Mouse (Mus musculus) hindbrain, embryonic 16.5 days (tissue): Measurements from ENCODE around the gene Chmp6. TPM values are rescaled to one million over a fixed set of nuclear protein-coding genes. Genes with fewer than 3 reads are reported as not detected.
A peak's percentile ranks its signal among the peaks of the same experiment; 100 is the strongest.

Experiments used
- ATAC-seq: fragments of 200-750 bp; cut with Nextera tagmentation; 2 replicates; pipeline ENCODE4 v1.8.0; 2017; ENCODE audit warnings: moderate TSS enrichment, moderate library complexity
- H3K27ac ChIP-seq: fragments of 300-500 bp; sonication (generic); 2 replicates; pipeline ENCODE4 v1.5.1; 2014; ENCODE audit warnings: low read depth, mild to moderate bottlenecking, control low read depth, low read length, moderate library complexity
- H3K27me3 ChIP-seq: fragments of 300-500 bp; sonication (generic); replicated peaks from 2 replicates; pipeline ENCODE4 v1.6.1; 2014; ENCODE audit warnings: low read length; ENCODE audit not compliant: control insufficient read depth, insufficient read depth
- H3K36me3 ChIP-seq: fragments of 300-500 bp; sonication (generic); 2 replicates; pipeline ENCODE4 v1.6.1; 2014; ENCODE audit warnings: mild to moderate bottlenecking, low read length, moderate library complexity, mixed read lengths; ENCODE audit not compliant: control insufficient read depth, insufficient read depth
- H3K4me1 ChIP-seq: fragments of 300-500 bp; sonication (generic); 2 replicates; pipeline ENCODE4 v1.6.1; 2014; ENCODE audit warnings: low read depth, low read length; ENCODE audit not compliant: control insufficient read depth, insufficient read depth
- H3K4me2 ChIP-seq: fragments of 300-500 bp; sonication (generic); 2 replicates; pipeline ENCODE4 v1.6.1; 2014; ENCODE audit warnings: mild to moderate bottlenecking, low read length, control low read depth, moderate library complexity
- H3K4me3 ChIP-seq: fragments of 300-500 bp; sonication (generic); 2 replicates; pipeline ENCODE4 v1.5.1; 2014; ENCODE audit warnings: mild to moderate bottlenecking, low read length, control low read depth, moderate library complexity
- H3K9ac ChIP-seq: fragments of 300-500 bp; sonication (generic); 2 replicates; pipeline ENCODE4 v1.6.1; 2014; ENCODE audit warnings: low read depth, mild to moderate bottlenecking, control low read depth, low read length, moderate library complexity
- H3K9me3 ChIP-seq: fragments of 300-500 bp; sonication (generic); 2 replicates; pipeline ENCODE4 v1.6.1; 2014; ENCODE audit warnings: mild to moderate bottlenecking, low read length, moderate library complexity; ENCODE audit not compliant: control insufficient read depth
- WGBS: fragments of 180-500 bp; shearing (Covaris S2); extraction: QIAGEN DNeasy Blood & Tissue Kit; methylation state at CpG from one replicate; pipeline ENCODE4 v1.1.7; 2014; 5-methylcytosine and 5-hydroxymethylcytosine counted together
- polyA plus RNA-seq: library from polyadenylated mRNA; unstranded; fragments of >200 nt; fragmentation: Nextera tagmentation; extraction: Ambion mirVana; gene quantifications from 2 replicates; pipeline ENCODE4 v1.2.1, GENCODE M21; 2015

Gene Chmp6
- polyA plus RNA-seq, 1 experiment from 2014 or later = 114 TPM

DNA sequence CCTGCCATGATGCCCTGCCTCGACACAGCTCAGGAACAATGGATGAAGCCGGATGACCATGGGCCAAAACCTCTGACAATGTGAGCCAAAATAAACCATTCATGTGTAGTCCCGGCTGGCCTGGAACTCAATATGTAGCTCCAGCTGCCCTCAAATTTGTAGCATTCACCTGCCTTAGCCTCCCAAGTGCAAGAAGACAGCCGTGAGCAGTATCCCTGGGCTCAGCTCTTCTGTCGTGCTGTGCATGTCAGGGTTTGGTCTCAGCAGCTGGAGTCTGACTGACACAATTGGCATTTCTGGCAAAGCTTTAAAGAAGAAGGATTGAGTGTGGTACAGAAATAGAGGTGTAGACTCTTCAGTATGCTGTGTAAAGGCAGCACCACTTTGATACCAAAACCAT, 33.7 kb upstream of the Chmp6 start:
- ATAC-seq = no peak
- Histone ChIP-seq H3K9me3 (no peaks in the 10 kb centered on the region), H3K4me1 (no peaks in the 10 kb centered on the region), H3K4me2 (no peak overlapping the region), H3K36me3 (peaks cover 16% of the 10 kb centered on the region), H3K4me3 (no peak overlapping the region), H3K9ac (no peak overlapping the region), H3K27me3 (no peaks in the 10 kb centered on the region), H3K27ac (no peak overlapping the region)
- 86% methylated on average over 5 of the region's 5 CpGs for WGBS

DNA sequence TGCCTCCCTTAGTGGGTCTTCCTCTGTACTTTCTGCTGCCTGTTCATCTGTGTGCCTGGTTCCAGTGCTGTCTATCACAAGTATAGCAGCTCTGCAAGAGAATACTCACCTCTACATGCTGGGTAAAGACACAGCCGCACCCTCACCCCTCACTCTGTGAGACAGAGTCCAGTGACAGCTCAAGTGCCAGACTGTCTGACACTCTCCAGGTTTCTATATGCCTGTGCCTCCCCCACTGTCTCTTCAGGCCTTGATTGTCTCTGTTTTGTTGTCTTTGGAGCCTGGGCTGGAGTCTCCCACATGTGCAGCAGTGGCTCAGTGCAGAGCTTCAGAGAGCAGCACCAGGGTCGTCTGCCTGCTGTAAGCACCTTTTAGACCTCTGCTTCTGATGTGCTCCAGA, 29.6 kb upstream of the Chmp6 start:
- Histone ChIP-seq H3K27me3 (no peaks in the 10 kb centered on the region), H3K4me1 (no peaks in the 10 kb centered on the region), H3K27ac (no peak overlapping the region), H3K36me3 (peaks cover 13% of the 10 kb centered on the region), H3K9ac (no peak overlapping the region), H3K4me3 (no peak overlapping the region), H3K9me3 (no peaks in the 10 kb centered on the region), H3K4me2 (no peak overlapping the region)
- no peak for ATAC-seq
- WGBS = 97% methylated on average over 2 of the region's 2 CpGs

DNA sequence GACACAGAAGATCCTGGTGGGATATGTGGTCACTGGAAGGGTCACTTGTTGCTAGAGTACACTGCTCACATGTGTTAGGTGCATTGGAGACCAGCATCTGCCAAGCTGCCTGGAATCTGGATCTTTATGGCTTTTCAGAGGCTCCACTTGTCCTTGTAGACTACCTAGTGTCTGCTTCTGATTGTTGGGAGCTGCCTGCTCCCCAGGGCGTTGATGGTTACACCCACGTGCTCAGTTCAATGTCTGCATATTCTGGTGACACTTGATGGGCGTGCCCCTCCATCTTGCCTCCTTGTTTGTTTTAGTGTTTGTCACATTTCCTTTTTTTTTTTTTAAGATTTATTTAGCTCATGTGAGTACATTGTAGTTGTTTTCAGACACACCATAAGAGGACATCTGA, 23.3 kb upstream of the Chmp6 start:
- H3K4me2 ChIP-seq = no peak overlapping the region
- no peak overlapping the region for H3K4me3 ChIP-seq
- no peak overlapping the region for H3K9ac ChIP-seq
- H3K9me3 ChIP-seq = no peaks in the 10 kb centered on the region
- H3K36me3 ChIP-seq = peaks cover 18% of the 10 kb centered on the region
- H3K4me1 ChIP-seq = peaks cover 4% of the 10 kb centered on the region
- H3K27me3 ChIP-seq = no peaks in the 10 kb centered on the region
- 91% methylated on average over 3 of the region's 3 CpGs for WGBS
- H3K27ac ChIP-seq = no peak overlapping the region
- ATAC-seq = no peak

DNA sequence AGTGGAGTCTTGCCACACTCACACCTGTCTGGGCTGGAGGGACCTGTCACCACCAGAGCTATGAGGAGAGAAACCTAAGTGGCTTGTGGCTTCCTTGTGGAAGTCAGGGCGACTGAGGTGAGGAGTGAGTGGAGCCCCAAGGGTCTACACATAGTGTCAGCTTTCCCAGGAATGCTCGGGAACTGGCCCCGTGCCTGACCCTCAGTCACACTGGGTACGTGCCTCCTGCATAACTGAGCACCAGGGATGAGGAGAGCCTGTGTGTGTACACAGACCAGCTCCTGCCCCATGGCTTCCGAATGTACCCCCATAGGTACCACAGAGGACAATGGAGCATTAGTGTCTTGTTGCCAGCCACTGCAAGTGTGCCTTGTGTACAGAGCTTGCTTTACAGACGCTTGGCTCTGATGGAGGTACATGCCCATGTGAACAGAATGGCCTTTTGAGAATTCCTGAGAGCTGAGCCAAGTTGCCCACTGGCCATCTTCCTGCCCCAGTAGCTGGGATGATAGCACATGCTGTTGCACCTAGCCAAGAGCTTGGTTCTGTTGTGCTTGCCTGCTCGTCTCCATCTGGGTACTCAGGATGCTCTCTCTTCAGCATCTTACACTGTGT, 21.5 kb upstream of the Chmp6 start:
- Histone ChIP-seq H3K27ac (no peak overlapping the region), H3K9ac (no peak overlapping the region), H3K4me3 (no peak overlapping the region), H3K9me3 (no peaks in the 10 kb centered on the region), H3K36me3 (peaks cover 20% of the 10 kb centered on the region), H3K4me1 (peaks cover 4% of the 10 kb centered on the region), H3K4me2 (no peak overlapping the region), H3K27me3 (no peaks in the 10 kb centered on the region)
- ATAC-seq = no peak
- 86% methylated on average over 7 of the region's 7 CpGs for WGBS

DNA sequence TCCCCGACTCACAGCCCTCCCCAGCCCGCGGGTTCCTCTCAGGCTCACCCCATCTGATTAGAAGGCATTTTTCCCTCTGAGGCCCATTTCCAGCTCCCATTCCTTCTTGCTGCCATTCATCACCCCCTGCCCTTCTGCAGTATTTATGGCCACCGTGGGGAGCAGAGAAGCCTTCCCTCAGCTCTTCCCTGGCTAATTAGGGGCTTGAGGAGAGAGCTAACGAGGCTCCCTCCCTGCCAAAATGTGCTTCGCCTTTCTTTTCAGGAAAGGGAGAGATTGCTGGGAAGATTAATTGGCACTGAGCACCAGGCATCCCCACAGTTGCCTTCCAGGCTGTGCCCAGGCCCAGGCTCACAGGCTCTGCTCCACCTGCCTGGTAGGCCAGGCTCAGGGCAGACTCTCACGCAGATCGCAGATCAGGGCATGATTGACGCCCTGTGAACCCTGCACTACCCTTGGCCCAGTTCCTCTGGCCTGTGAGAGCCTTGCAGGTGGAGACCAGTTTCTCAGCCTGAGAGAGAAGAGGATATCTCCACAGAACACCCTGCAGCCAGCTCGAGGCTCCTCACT, 19.5 kb upstream of the Chmp6 start:
- peaks cover 4% of the 10 kb centered on the region for H3K4me1 ChIP-seq
- H3K9ac ChIP-seq = peak overlapping the region; percentile 44; the same call in 1 of the 2 replicates

DNA sequence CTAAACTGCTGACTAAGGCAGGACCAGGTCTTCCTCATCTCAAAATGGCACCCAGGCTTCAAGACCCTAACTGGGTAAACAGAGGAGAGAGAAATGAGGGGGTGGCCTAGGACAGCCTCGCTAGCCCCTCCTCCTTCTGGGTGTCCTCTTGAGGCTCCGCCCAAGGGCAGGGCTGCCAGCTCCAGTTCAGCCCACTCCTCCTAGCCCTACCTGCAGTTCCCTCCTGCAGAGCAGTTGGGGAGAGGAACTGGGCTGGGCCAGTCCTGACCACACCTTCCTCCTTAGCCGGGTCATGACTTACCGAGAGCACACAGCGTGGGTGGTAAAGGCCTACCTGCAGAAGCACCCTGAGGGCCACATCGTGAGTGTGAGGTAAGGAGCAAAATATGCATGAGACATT, 18.6 kb upstream of the Chmp6 start:
- no peak overlapping the region for H3K4me3 ChIP-seq
- H3K9ac ChIP-seq = no peak overlapping the region
- ATAC-seq = no peak
- H3K27me3 ChIP-seq = no peaks in the 10 kb centered on the region
- H3K4me2 ChIP-seq = no peak overlapping the region
- no peak overlapping the region for H3K27ac ChIP-seq
- WGBS = 70% methylated on average over 6 of the region's 6 CpGs
- no peaks in the 10 kb centered on the region for H3K9me3 ChIP-seq
- H3K4me1 ChIP-seq = peaks cover 4% of the 10 kb centered on the region
- H3K36me3 ChIP-seq = peaks cover 9% of the 10 kb centered on the region

More for the DNA sequence above, 19.5 kb upstream of the Chmp6 start:
- H3K4me2 ChIP-seq = no peak overlapping the region
- H3K36me3 ChIP-seq = peaks cover 18% of the 10 kb centered on the region
- 44% methylated on average over 10 of the region's 10 CpGs for WGBS
- H3K27me3 ChIP-seq = no peaks in the 10 kb centered on the region
- ATAC-seq = 0 out of 2 replicates have a peak, but pooled peaks have one; percentile 15
- no peaks in the 10 kb centered on the region for H3K9me3 ChIP-seq
- H3K27ac ChIP-seq = peak overlapping the region; percentile 46
- H3K4me3 ChIP-seq = no peak overlapping the region

DNA sequence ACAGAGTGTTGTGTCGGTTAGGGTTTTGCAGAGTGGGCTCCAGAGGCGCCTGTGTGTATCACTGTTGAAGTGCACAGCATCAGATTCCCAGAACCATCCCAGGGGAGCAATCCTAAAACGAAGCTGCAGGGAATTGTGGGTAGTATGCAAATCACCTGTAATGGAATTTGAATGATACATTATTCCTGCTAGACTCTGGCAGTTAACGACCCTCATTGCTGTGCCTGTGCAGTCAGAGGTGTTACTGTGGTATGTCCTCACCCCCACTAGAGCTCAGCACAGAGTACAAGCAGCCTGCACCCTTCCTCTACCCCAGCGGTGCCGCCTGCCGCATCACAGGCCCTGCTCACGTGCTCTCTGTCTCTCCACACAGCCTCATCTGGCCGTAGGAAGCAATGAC, 16.2 kb upstream of the Chmp6 start:
- Histone ChIP-seq H3K9me3 (no peaks in the 10 kb centered on the region), H3K27ac (peak overlapping the region; percentile 59), H3K4me1 (peaks cover 4% of the 10 kb centered on the region), H3K36me3 (peaks cover 8% of the 10 kb centered on the region; the same call in 1 of the 2 replicates), H3K27me3 (no peaks in the 10 kb centered on the region), H3K9ac (no peak overlapping the region; the same call in 1 of the 2 replicates), H3K4me3 (no peak overlapping the region), H3K4me2 (no peak overlapping the region)
- peak; percentile 73 for ATAC-seq
- WGBS = 44% methylated on average over 9 of the region's 9 CpGs

DNA sequence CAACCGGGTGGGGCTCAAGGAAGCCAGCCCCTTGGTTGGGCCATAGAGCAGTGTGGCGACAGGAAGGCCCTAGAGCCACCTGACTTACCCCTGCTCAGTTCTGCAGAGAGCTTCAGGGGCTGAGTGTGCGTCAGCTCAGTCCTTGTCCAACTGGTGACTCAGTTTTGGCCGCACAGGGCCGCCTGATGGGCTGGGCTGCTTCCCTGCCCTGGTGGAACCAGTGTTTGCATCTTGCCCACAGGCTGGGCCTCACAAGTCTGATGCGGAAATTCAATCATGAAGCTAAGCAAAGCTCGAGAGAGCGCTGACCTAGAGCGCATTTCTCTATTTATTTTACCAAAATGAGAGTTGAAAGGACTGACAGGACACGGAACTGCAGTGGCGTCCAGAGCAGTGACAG, 14.3 kb upstream of the Chmp6 start:
- Histone ChIP-seq H3K4me2 (no peak overlapping the region), H3K36me3 (peaks cover 8% of the 10 kb centered on the region; the same call in 1 of the 2 replicates), H3K9me3 (no peaks in the 10 kb centered on the region), H3K4me3 (no peak overlapping the region), H3K4me1 (no peaks in the 10 kb centered on the region; the same call in none of the 2 replicates), H3K27ac (no peak overlapping the region), H3K9ac (no peak overlapping the region), H3K27me3 (no peaks in the 10 kb centered on the region)
- WGBS = 77% methylated on average over 11 of the region's 11 CpGs
- no peak for ATAC-seq

DNA sequence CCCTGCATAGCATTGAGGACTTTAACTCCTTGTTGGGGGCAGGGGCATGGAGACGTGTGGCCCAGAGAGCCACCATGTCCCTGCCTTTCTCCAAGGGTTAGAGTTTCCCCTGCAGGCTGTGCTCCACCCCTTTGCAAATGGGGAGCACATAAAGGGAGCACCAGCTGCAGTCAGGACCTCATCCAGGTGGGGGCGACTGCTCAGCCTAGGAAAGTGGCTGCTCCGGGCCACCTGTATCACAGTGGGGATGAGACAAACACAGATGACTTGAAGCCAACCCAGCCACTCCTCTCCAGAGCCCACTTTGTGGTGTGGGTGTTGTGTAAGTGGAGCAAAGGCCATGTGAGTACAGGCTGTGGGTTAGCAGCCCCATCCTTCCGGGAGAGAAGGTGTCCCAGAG, 12.1 kb upstream of the Chmp6 start:
- H3K4me1 ChIP-seq = peaks cover 4% of the 10 kb centered on the region; the same call in 1 of the 2 replicates
- H3K9me3 ChIP-seq = no peaks in the 10 kb centered on the region
- H3K36me3 ChIP-seq = peaks cover 2% of the 10 kb centered on the region; the same call in 1 of the 2 replicates
- H3K4me3 ChIP-seq = no peak overlapping the region
- no peak for ATAC-seq
- 71% methylated on average over 4 of the region's 4 CpGs for WGBS
- no peak overlapping the region for H3K4me2 ChIP-seq
- no peak overlapping the region for H3K9ac ChIP-seq
- no peaks in the 10 kb centered on the region for H3K27me3 ChIP-seq
- no peak overlapping the region for H3K27ac ChIP-seq
